Mouse (Mus musculus): Measurements from ENCODE around the gene Trim69.

GRCm38 (mm10) chr2:122143111-122143510 is 17.4 kb upstream of the Trim69 start:
- no peak for TF ChIP-seq CTCF (IDR thresholded peaks at IDR 0.05; ENCODE audit: extremely low read depth, insufficient read length, insufficient replicate concordance, low read depth, low read length)
- no peak for TF ChIP-seq POLR2A (IDR thresholded peaks at IDR 0.05; ENCODE audit: low read depth, low read length)
